Comparison of ENCODE assay signal across 15 mouse cellular contexts in genomic region chr10:108466539-108466938, GRCm38 (mm10).
DNase-seq lines count a peak whose midpoint lies in the region; ATAC-seq lines count a peak whose summit lies in the region.
"Had no signal": no experiment of that assay in that cellular context is flagged by ENCODE, and none has a peak within 500 bp of the region (broad histone marks: within the 10 kb centered on the region; RNA-seq: fewer than 3 reads in every experiment).

No protein-coding gene starts in this region.

- H3K27ac ChIP-seq in heart, embryonic 13.5 days (replicated peaks): peak overlapping the region; percentile 26; the same call in 1 of the 2 replicates
- H3K27ac ChIP-seq: kidney, postnatal 0 days; liver, embryonic 15.5 days; midbrain, embryonic 10.5 days had no signal

- H3K9me3 ChIP-seq in heart, embryonic 13.5 days: no peaks in the 10 kb centered on the region
- H3K9me3 ChIP-seq: liver, embryonic 15.5 days; midbrain, embryonic 10.5 days had no signal

- no peak overlapping the region for H3K4me3 ChIP-seq in heart, embryonic 13.5 days
- H3K4me3 ChIP-seq: liver, embryonic 15.5 days; midbrain, embryonic 10.5 days; myocyte had no signal

- 24% methylated on average over 8 of the region's 8 CpGs for WGBS in heart, embryonic 13.5 days

- H3K4me1 ChIP-seq in heart, embryonic 13.5 days: peaks cover 8% of the 10 kb centered on the region
- H3K4me1 ChIP-seq: liver, embryonic 15.5 days; midbrain, embryonic 10.5 days had no signal

- H3K27me3 ChIP-seq in heart, embryonic 13.5 days (replicated peaks): no peaks in the 10 kb centered on the region
- H3K27me3 ChIP-seq: liver, embryonic 15.5 days had no signal

- H3K4me2 ChIP-seq in heart, embryonic 13.5 days: no peak overlapping the region
- H3K4me2 ChIP-seq: liver, embryonic 15.5 days had no signal

- ATAC-seq in heart, embryonic 13.5 days (ENCODE audit: extremely low read depth, insufficient number of reproducible peaks, low FRiP score, low TSS enrichment): no peak
- ATAC-seq: forebrain, postnatal 0 days had no signal

- no peak overlapping the region for H3K9ac ChIP-seq in heart, embryonic 13.5 days
- H3K9ac ChIP-seq: forebrain, postnatal 0 days; liver, embryonic 15.5 days had no signal

- DNase-seq in kidney, postnatal 10 days: peak; percentile 37
- DNase-seq in kidney, postnatal 25 days: no peak
- DNase-seq in heart, adult 18-20 months: peak; percentile 66 to 67
- peak; percentile 38 for DNase-seq in lung, postnatal 10 days
- DNase-seq in cerebellum, adult 9-10 months: no peak
- DNase-seq in neural tube, embryonic 10.5 days (ENCODE audit: extremely low spot score, low spot score): no peak
- DNase-seq in cerebellum, postnatal 4 days (ENCODE audit: low spot score in 2 of 2): no peak
- DNase-seq: adrenal gland, postnatal 36 days; forebrain, postnatal 0 days; gastrocnemius, postnatal 25 days had no signal

- H3K36me3 ChIP-seq in heart, embryonic 13.5 days: no peaks in the 10 kb centered on the region
- H3K36me3 ChIP-seq: liver, embryonic 15.5 days; midbrain, embryonic 10.5 days had no signal

Comparison
In these comparisons a context has a peak if more than half of its experiments do, and no peak if none do; other contexts are left out.
1. DNase-seq: peak in kidney, postnatal 10 days (single experiment), heart, adult 18-20 months (2 of 2) and lung, postnatal 10 days (single experiment); none in kidney, postnatal 25 days (0 of 2), cerebellum, adult 9-10 months (single experiment), neural tube, embryonic 10.5 days (single experiment) and cerebellum, postnatal 4 days (0 of 2).